In genomic region chr10:60739619-60740363, GRCm38 (mm10) we compare ENCODE assay signal across 15 mouse cellular contexts. TPM values are rescaled to one million over a fixed set of nuclear protein-coding genes. Genes with fewer than 3 reads are reported as not detected.
A peak's percentile ranks its signal among the peaks of the same experiment; 100 is the strongest.
DNase-seq lines count a peak whose midpoint lies in the region; TF ChIP-seq lines count a peak whose summit lies in the region.
"Had no signal": no experiment of that assay in that cellular context is flagged by ENCODE, and none has a peak within 500 bp of the region (broad histone marks: within the 10 kb centered on the region; RNA-seq: fewer than 3 reads in every experiment).

No protein-coding gene starts in this region.

- H3K27me3 ChIP-seq in spleen, adult 2 months (ENCODE audit: control insufficient read depth, insufficient read depth, low read length) = no peaks in the 10 kb centered on the region
- H3K27me3 ChIP-seq in cerebellum, adult 2 months (ENCODE audit: control insufficient read depth, insufficient read depth, low read length) = no peaks in the 10 kb centered on the region
- H3K27me3 ChIP-seq: forebrain, embryonic 15.5 days; limb, embryonic 12.5 days; lung, embryonic 15.5 days; neural tube, embryonic 15.5 days had no signal

- TF ChIP-seq CTCF in spleen, adult 2 months (IDR thresholded peaks at IDR 0.05; ENCODE audit: extremely low read depth, insufficient read depth, insufficient read length, insufficient replicate concordance) = no peak
- TF ChIP-seq CTCF in cerebellum, adult 2 months (IDR thresholded peaks at IDR 0.05; ENCODE audit: borderline replicate concordance, insufficient read depth, low read depth, low read length) = no peak

- WGBS in spleen, adult 2 months = 8% methylated on average over 4 of the region's 4 CpGs
- 4% methylated on average over 4 of the region's 4 CpGs for WGBS in macrophage (ENCODE audit: missing documents)
- WGBS in cerebellum, adult 2 months = 92% methylated on average over 4 of the region's 4 CpGs

- H3K79me2 ChIP-seq in macrophage (ENCODE audit: inconsistent target) = peaks cover 93% of the 10 kb centered on the region

- H3K4me3 ChIP-seq in spleen, adult 2 months (ENCODE audit: extremely low read depth, insufficient read depth, insufficient read length) = no peak overlapping the region
- H3K4me3 ChIP-seq in brown adipose tissue, adult 24 weeks (ENCODE audit: insufficient read depth, low read depth, low read length) = no peak overlapping the region
- no peak overlapping the region for H3K4me3 ChIP-seq in macrophage (ENCODE audit: inconsistent target)
- H3K4me3 ChIP-seq in cerebellum, adult 2 months (replicated peaks; ENCODE audit: insufficient read depth, low read depth, low read length) = no peak overlapping the region
- H3K4me3 ChIP-seq: forebrain, embryonic 15.5 days; gastrocnemius, adult 2 months; limb, embryonic 12.5 days; lung, embryonic 15.5 days; neural tube, embryonic 15.5 days had no signal

- no peak for TF ChIP-seq POLR2A in spleen, adult 2 months (IDR thresholded peaks at IDR 0.05; ENCODE audit: low read depth, low read length)
- TF ChIP-seq POLR2A in cerebellum, adult 2 months (IDR thresholded peaks at IDR 0.05; ENCODE audit: borderline replicate concordance, insufficient read depth, low read length) = no peak

- H3K36me3 ChIP-seq in spleen, adult 2 months (ENCODE audit: control insufficient read depth, insufficient read depth, low read length) = peaks cover 4% of the 10 kb centered on the region; the same call in 1 of the 2 replicates
- H3K36me3 ChIP-seq in macrophage (ENCODE audit: inconsistent target) = peaks cover 47% of the 10 kb centered on the region
- H3K36me3 ChIP-seq: forebrain, embryonic 15.5 days; lung, embryonic 15.5 days; neural tube, embryonic 15.5 days had no signal

- peaks cover 43% of the 10 kb centered on the region; the same call in 1 of the 2 replicates for H3K4me1 ChIP-seq in spleen, adult 2 months (ENCODE audit: control insufficient read depth, insufficient read depth, insufficient read length)
- H3K4me1 ChIP-seq in brown adipose tissue, adult 24 weeks (ENCODE audit: control insufficient read depth, insufficient read depth, insufficient read length, low read length) = 0 out of 2 replicates have a peak, but pooled peaks cover 2% of the 10 kb centered on the region
- H3K4me1 ChIP-seq in cerebellum, adult 2 months (ENCODE audit: control insufficient read depth, insufficient read depth, low read length) = no peaks in the 10 kb centered on the region; the same call in 1 of the 2 replicates
- H3K4me1 ChIP-seq: forebrain, embryonic 15.5 days; lung, embryonic 15.5 days had no signal

- H3K27ac ChIP-seq in spleen, adult 2 months (ENCODE audit: insufficient read depth, low read length) = peak overlapping the region; percentile 60
- H3K27ac ChIP-seq in brown adipose tissue, adult 24 weeks (replicated peaks; ENCODE audit: low read depth, low read length) = 0 out of 2 replicates have a peak overlapping the region, but pooled peaks have one; percentile 15
- H3K27ac ChIP-seq in macrophage = peak overlapping the region; percentile 81
- H3K27ac ChIP-seq in cerebellum, adult 2 months (ENCODE audit: insufficient read depth, low read length) = no peak overlapping the region
- H3K27ac ChIP-seq: forebrain, embryonic 15.5 days; gastrocnemius, adult 2 months; limb, embryonic 12.5 days; lung, embryonic 15.5 days; neural tube, embryonic 15.5 days had no signal

- no peak for DNase-seq in spleen, adult 2 months (ENCODE audit: low read depth in 1 of 2, low spot score in 2 of 2)
- no peak for DNase-seq in spleen, adult 18-20 months
- peak; percentile 15 to 35 for DNase-seq in thymus, postnatal 36 days
- DNase-seq in cerebellum, adult 2 months = no peak
- no peak for DNase-seq in layer of hippocampus, postnatal 36 days
- DNase-seq: cerebellum, adult 11-12 months; gastrocnemius, adult 2 months; heart, postnatal 4 days; kidney, adult 9 months had no signal

RNA-seq across cellular contexts. Expression of gene Slc29a3, which starts 12.8 kb away (rescaled TPM):
- 19.9 and 21.8 TPM in 2 replicates for polyA plus RNA-seq in spleen, adult 2 months (2012; rRNA removed)
- polyA plus RNA-seq in brown adipose tissue, adult 24 weeks (2012; ENCODE audit: insufficient read depth, insufficient read length, missing spikeins) = 3.6 and 5.4 TPM in 2 replicates
- 10 to 100 TPM in 22 of 26 experiments, 1 to 10 TPM in 4; 4.8 to 91.9 (median 47.9) TPM for total RNA-seq in macrophage (2018; cell fraction: chromatin; rRNA removed)
- total RNA-seq in macrophage (2018; cell fraction: cytosol; rRNA removed) = 100 to 1,000 TPM in 22 of 26 experiments, 10 to 100 TPM in 4; 73.7 to 177 (median 142) TPM
- total RNA-seq in macrophage (2018; cell fraction: nucleus; rRNA removed) = 100 to 1,000 TPM in 15 of 26 experiments, 10 to 100 TPM in 11; 40.3 to 216 (median 117) TPM
- polyA plus RNA-seq in macrophage (2018) = 49.5 to 143 TPM (median 110 TPM) in 3 replicates
- 9.6 and 9.9 TPM in 2 replicates for polyA plus RNA-seq in cerebellum, adult 2 months (2012; rRNA removed)
- total RNA-seq in layer of hippocampus, postnatal 36 days (2021) = 10 to 100 TPM; 14.2 to 17.7 TPM

RNA-seq across cellular contexts. Expression of gene Cdh23, which starts 43.5 kb away (rescaled TPM):
- 2.1 and 2.7 TPM in 2 replicates for polyA plus RNA-seq in spleen, adult 2 months (2012; rRNA removed)
- polyA plus RNA-seq in brown adipose tissue, adult 24 weeks (2012; ENCODE audit: insufficient read depth, insufficient read length, missing spikeins) = 2.1 and 2.4 TPM in 2 replicates
- 10 to 100 TPM in 2 of 26 experiments, 1 to 10 TPM in 15, under 1 TPM in 9; 0.09 to 14.8 (median 3.5) TPM for total RNA-seq in macrophage (2018; cell fraction: chromatin; rRNA removed)
- 1 to 10 TPM in 11 of 26 experiments, under 1 TPM in 15; 0.04 to 2.5 (median 0.34) TPM for total RNA-seq in macrophage (2018; cell fraction: cytosol; rRNA removed)
- 1 to 10 TPM in 16 of 26 experiments, under 1 TPM in 10; 0.10 to 7.3 (median 1.6) TPM for total RNA-seq in macrophage (2018; cell fraction: nucleus; rRNA removed)
- 0.06 to 0.93 TPM (median 0.40 TPM) in 3 replicates for polyA plus RNA-seq in macrophage (2018)
- polyA plus RNA-seq in cerebellum, adult 2 months (2012; rRNA removed) = 2.7 and 2.8 TPM in 2 replicates
- total RNA-seq in layer of hippocampus, postnatal 36 days (2021) = 1 to 10 TPM; 1.7 to 3.5 TPM

Comparison
In these comparisons a context has a peak if more than half of its experiments do, and no peak if none do; other contexts are left out.
1. DNase-seq: peak in thymus, postnatal 36 days (2 of 2); none in spleen, adult 2 months (0 of 2), spleen, adult 18-20 months (0 of 2), cerebellum, adult 2 months (0 of 2) and layer of hippocampus, postnatal 36 days (0 of 2).